Mouse (Mus musculus): ENCODE data around the gene Pex11g. TPM values are rescaled to one million over a fixed set of nuclear protein-coding genes. Genes with fewer than 3 reads are reported as not detected.

Gene Pex11g
- total RNA-seq (2012; rRNA removed) (4.9 and 5.9 TPM in 2 replicates), total RNA-seq (2014; rRNA removed) (1.3 and 2.4 TPM in 2 replicates), polyA plus RNA-seq (2012; ENCODE audit: insufficient read length, low read depth) (1.9 and 2.7 TPM in 2 replicates)

DNA sequence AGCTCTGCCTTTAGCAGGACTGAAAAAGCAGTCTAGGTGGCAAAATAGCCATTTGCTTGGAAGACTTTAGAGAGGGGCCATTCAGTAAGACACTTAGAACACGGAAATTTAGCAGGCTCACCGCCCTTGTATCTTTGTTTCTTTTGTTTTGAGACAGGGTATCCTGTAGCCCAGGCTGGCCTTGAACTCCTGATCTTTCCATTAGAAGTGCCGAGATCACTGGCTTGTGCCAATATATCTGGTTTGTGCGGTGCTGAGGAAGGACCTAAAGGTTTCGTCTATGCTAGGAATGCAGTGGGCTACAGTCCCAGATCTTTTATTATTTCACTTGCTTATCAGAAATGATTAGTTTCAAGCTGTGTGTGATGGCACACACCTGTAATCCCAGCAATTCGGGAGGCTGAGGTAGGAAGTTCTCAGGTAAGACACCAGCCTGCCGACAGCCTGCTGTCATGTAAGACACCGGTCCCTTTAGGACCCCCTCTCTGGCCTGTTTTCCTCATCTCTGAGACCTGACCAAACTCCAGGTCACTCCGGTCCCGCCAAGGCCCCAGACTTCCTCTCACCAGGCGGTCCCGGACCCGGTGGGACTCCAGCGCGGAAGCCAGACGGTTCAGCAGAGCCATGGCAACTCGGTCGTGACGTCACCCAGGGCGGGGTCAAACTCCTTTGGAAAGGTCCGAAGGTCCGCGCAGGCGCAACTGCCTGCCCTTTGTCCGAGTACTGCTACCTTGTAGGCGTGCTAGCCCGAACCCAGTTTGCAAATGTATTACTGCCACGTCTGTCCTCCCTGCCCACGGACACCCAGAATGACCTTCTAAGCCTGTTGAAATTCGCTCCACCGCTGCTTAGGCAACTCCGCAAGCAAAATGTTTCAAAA lies at the start of gene Pex11g:
Gene Pex11g (minus strand): TSS at position 675 of the 880 bp plus-strand sequence.
- dilution Hi-C loops (cut with MboI; ENCODE audit: extremely low pct_ligation_motif_present, extremely low pct_unique_long_range_greater_than_20kb, low sequenced_read_pairs), result no loop called here
- H3K36me3 ChIP-seq (replicated peaks in 1 of 2; ENCODE audit: control insufficient read depth in 1 of 2, insufficient read depth in 1 of 2, low read length in 1 of 2), result peaks cover 0 to 15% of the 10 kb centered on the region in 2 experiments

DNA sequence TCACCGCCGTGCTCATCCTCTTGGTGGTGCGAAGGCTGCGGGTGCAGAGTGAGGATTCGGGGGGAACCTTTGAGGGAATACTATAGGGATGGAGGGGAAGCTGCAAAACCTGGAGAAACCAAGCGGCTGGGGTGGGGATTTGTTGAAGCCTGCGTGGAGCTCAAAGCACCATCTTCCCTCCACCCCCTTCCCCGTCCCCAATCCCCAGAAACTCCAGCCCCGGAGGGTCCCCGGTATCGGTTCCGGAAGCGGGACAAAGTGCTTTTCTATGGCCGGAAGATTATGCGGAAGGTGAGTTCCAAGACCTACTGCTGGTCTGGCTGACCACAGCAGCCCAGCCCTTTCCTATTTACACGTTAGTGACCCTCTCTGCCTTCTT lies 49.6 kb upstream of the Pex11g start:
- Histone ChIP-seq H3K9ac (ENCODE audit: insufficient read depth, low read depth) (peak overlapping the region; percentile 75), H3K4me1 (ENCODE audit: control insufficient read depth in 1 of 2, insufficient read depth in 2 of 2) (peaks cover 2 to 15% of the 10 kb centered on the region in 2 experiments; a peak in 2 of 4 replicates), H3K36me3 (replicated peaks in 1 of 2; ENCODE audit: control insufficient read depth in 1 of 2, insufficient read depth in 1 of 2, low read length in 1 of 2) (peaks cover 38 to 58% of the 10 kb centered on the region in 2 experiments), H3K4me3 (replicated peaks in 1 of 3; ENCODE audit: low read depth in 2 of 3, low read length in 2 of 3, poor library complexity in 1 of 3) (peak overlapping the region; percentile 86 to 93 (median 88)), H3K9me3 (replicated peaks; ENCODE audit: low read length) (no peaks in the 10 kb centered on the region), H3K27me3 (replicated peaks) (no peaks in the 10 kb centered on the region), H3K27ac (ENCODE audit: insufficient read depth, low read depth) (peak overlapping the region; percentile 2; the same call in 1 of the 2 replicates), H3K79me2 (replicated peaks; ENCODE audit: control insufficient read depth, extremely low read depth, insufficient read depth, poor library complexity, severe bottlenecking) (peaks cover 3% of the 10 kb centered on the region; the same call in 1 of the 2 replicates), H3K4me2 (ENCODE audit: insufficient read depth, low read depth, poor library complexity, severe bottlenecking) (peak overlapping the region; percentile 49)
- DNase-seq (ENCODE audit: extremely low read depth), result peak; percentile 11
- TF ChIP-seq MAFK (IDR thresholded peaks at IDR 0.05; ENCODE audit: insufficient replicate concordance, low read length) (no peak), ELF1 (IDR thresholded peaks at IDR 0.05; ENCODE audit: low read depth, low read length) (peak; percentile 6; the same call in 1 of the 2 replicates)
- dilution Hi-C loops (cut with MboI; ENCODE audit: extremely low pct_ligation_motif_present, extremely low pct_unique_long_range_greater_than_20kb, low sequenced_read_pairs) (no loop called here), in situ Hi-C loops (cut with MboI; ENCODE audit: low pct_ligation_motif_present, low pct_unique_long_range_greater_than_20kb, low sequenced_read_pairs) (no loop called here)

More for the DNA sequence above, at the start of gene Pex11g:
- DNase-seq (ENCODE audit: extremely low read depth), result peak; percentile 95
- Histone ChIP-seq H3K27me3 (replicated peaks) (no peaks in the 10 kb centered on the region), H3K9ac (ENCODE audit: insufficient read depth, low read depth) (peak within 1 kb of the TSS; percentile 46; the same call in 1 of the 2 replicates), H3K79me2 (replicated peaks; ENCODE audit: control insufficient read depth, extremely low read depth, insufficient read depth, poor library complexity, severe bottlenecking) (no peaks in the 10 kb centered on the region), H3K27ac (ENCODE audit: insufficient read depth, low read depth) (no peak within 1 kb of the TSS), H3K4me2 (ENCODE audit: insufficient read depth, low read depth, poor library complexity, severe bottlenecking) (peak within 1 kb of the TSS; percentile 52), H3K4me3 (replicated peaks in 1 of 3; ENCODE audit: low read depth in 2 of 3, low read length in 2 of 3, poor library complexity in 1 of 3) (peak within 1 kb of the TSS; percentile 47 to 70 (median 63)), H3K4me1 (ENCODE audit: control insufficient read depth in 1 of 2, insufficient read depth in 2 of 2) (peaks cover 3 to 12% of the 10 kb centered on the region in 2 experiments; a peak in 2 of 4 replicates), H3K9me3 (replicated peaks; ENCODE audit: low read length) (no peaks in the 10 kb centered on the region)
- in situ Hi-C loops (cut with MboI; ENCODE audit: low pct_ligation_motif_present, low pct_unique_long_range_greater_than_20kb, low sequenced_read_pairs), result loop anchor here (10.0 kb wide), 1 partner anchor 208 kb away; the partner anchor contains the start of genes Fcor and Trappc5
- TF ChIP-seq TBP (conservative IDR thresholded peaks at IDR 0.05; ENCODE audit: low read depth, low read length) (peak; percentile 67; the same call in 1 of the 2 replicates), POLR2A (IDR thresholded peaks at IDR 0.05; ENCODE audit: low read depth, low read length) (peak; percentile 87), JUN (IDR thresholded peaks at IDR 0.05; ENCODE audit: insufficient read depth, low read depth, low read length) (no peak), MXI1 (IDR thresholded peaks at IDR 0.05; ENCODE audit: low read depth, low read length) (no peak; the same call in 1 of the 2 replicates), NRF1 (IDR thresholded peaks at IDR 0.05; ENCODE audit: low read depth, low read length) (peak; percentile 91), POLR2AphosphoS2 (IDR thresholded peaks at IDR 0.05; ENCODE audit: low read depth, low read length) (0 out of 2 replicates have a peak, but pooled peaks have one; percentile 47), ELF1 (IDR thresholded peaks at IDR 0.05; ENCODE audit: low read depth, low read length) (peak; percentile 70), HCFC1 (IDR thresholded peaks at IDR 0.05; ENCODE audit: low read depth, low read length) (peak; percentile 26), USF2 (conservative IDR thresholded peaks at IDR 0.05; ENCODE audit: low read depth, low read length) (no peak)

Data from CH12.LX (cell line).